Mouse (Mus musculus) kidney, adult 8-10 months (tissue): ENCODE measurements at regions not wholly inside any gene's neighbourhood (a gene's known extent, or its start where the extent isn't known, plus 50 kb on each side); places are given as distances from the start of the nearest gene placed in this dataset.
A peak's percentile ranks its signal among the peaks of the same experiment; 100 is the strongest.

Source experiments
- DNase-seq, 2 experiments: peaks; one replicate each; pipeline ENCODE4 v3.0.0; 2022

DNA sequence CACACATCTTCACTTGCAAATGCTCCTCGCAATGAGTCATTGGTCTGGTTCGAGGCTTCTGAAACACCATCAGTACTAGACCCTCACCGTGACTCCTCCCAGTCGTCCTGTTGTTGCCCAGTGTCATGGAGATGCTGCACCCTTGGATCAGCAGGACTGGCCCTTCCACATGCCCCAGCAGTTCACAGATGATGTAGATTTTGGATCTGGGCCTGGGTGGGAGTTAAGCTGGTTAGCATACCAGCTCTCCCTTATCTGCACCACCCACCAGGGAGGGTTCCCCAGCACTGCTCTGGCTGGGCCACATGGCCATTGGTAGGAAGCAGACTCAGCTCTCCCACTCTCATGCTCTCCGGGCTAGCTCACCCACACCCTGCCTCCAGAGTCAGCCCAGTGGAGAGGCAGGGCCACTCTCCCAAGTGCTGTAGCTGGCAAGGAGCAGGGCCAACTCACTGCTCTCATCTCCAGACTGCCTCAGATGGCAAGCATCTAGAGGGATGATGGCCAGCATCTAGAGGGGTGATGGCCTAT lies 60.8 kb upstream of the Thy1 start:
- no peak for DNase-seq

DNA sequence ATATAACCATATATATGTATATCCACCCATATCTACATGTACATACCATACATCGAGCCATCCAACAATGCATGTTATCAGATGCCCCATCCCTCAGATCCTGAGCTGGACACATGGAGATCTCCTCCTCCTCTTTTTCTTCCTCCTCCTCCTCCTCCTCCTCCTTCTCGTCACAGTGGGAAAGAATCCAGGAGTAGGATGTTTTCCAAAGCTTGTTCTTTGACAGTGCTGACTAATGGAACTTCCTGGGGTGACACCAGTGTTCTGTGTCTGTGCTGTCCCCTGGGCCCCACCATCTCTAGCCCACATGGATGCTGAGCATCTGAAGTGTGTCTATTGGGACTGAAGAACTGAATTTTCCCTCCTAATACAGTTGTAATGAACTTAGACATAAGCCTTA lies 60.0 kb upstream of the Thy1 start:
- no peak for DNase-seq

DNA sequence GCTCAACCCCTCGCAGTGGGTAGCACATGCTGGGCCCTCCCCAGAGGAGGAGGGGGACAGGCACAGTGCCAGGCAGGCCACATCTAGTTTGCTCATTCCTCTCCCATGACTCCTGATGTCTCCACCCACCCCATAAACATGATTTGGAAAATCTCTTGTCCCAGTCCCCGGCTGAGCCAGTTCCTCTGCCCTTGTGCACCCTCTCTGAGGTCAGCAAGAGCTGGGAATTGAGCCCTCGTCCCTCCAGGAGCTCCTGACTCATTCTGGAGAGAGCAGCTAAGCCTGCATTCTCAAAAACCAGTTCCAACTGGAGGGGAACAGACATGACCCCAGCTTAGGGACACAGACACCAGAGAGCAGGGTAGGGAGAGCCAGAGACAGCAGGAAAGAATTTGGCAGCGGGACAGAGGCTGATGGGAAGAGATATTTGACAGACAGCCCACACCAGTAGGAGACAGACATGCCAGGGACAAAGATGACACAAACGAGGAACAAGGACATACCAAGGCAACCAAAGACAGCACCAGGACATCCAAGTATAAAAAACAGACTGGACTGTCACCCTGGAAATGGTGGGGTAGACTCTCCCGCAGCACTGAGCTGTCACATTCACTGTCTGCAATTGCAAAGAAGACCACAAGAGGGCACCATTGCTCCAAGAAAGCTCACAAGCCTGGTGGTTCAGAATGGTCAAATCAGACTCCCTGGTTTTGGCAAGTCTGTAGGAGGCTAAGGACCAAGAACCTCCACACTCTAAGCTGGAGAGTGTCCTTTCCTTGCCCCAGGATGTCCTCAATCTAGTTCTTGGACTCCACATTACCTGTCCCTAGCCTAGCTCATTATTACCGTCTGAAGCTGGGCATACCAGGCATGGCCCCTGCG lies 58.8 kb upstream of the Thy1 start:
- DNase-seq = peak; percentile 75 to 89

DNA sequence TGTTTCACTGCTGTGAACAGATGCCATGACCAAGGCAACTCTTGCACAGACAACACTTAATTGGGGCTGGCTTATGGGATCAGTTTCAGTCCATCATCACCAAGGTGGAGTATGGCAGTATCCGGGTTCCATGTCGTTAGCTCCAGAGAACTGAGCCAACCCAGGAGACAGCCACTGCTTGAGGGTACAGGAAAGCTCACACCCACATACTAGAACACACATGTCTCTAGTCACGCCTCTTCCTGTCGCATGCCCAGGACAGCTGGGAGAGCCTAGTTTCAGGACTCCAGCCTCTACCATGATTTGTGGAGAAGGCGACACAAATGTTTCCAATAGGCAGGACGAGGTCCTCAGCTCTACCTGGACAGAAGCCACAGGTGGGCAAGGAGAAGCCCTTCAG lies 55.2 kb upstream of the Thy1 start:
- no peak for DNase-seq

DNA sequence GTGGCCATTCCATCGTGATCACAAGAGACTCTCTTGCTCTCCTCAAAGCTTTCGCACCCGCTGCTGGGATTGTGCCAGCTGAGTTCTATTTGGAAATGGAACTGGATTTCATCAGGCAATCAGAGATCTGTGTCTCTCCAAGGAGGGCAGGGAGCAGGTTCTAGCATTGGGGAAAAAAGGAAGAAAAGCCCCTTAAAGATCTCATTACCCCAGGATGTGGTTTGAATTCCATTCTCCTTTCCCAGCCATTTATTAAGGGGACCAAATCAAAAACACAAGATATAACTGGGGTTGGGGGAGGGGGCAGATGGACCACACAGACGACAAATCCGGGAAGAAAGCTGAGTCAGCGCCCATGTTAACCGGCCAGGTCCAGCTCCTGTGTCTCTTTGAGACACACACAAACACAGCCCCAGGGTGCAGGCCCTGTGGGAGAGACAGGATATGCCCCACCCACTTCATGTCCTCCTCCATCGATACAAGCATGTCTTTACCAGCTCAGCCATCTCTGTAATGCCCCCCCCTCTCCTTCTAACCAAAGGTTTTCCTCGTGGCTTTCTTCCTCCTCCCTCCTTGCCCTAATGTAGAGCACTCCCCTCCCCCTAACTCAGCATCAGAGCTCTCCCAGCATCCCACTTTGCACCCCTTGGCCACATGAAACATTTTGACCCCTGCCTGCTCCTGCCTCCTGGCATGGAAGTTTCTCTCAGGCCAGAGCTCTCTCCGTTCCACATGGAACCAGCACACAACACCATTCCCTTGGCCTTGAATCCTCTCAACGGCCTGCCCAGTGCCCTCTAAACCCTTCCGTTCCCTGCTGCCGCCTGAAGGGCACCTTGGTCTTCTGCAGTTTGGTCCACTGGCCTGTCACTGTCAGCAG lies 54.0 kb upstream of the Thy1 start:
- no peak for DNase-seq

DNA sequence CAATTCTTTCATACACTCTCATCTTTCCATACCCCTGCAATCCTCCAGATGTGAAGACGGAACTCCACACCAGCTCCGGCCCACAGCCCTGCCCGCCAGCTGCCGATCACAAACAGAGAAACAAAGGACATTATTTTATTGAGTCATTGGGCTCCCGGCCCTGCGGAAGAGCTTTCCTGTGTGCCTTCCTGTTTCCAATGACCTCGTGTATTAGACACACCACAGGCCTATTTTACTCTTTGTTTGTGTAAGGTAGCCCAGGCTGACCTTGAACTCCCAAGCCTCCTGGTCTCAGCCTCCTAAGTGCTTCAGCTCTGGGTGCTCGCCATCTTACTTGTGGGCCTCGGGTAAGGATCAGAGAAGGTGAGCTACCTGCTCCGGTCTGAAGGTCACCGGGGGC lies 53.1 kb upstream of the Thy1 start:
- no peak for DNase-seq

GRCm38 (mm10) chr9:43993221-43993976 lies 49.8 kb upstream of the Thy1 start:
- DNase-seq = no peak
